Mouse (Mus musculus) lung, adult 2 months (tissue): Measurements from ENCODE around the gene Senp8. TPM values are rescaled to one million over a fixed set of nuclear protein-coding genes. Genes with fewer than 3 reads are reported as not detected.

Source experiments
- DNase-seq: peaks from one replicate; pipeline ENCODE4 v3.0.0; 2022
- H3K4me1 ChIP-seq: fragments of 200-500 bp; 2 replicates; pipeline ENCODE4 v1.6.1; 2011; ENCODE audit warnings: low read length; ENCODE audit not compliant: control insufficient read depth, insufficient read depth
- H3K4me3 ChIP-seq: fragments of 200-500 bp; replicated peaks from 2 replicates; pipeline ENCODE3; 2011; ENCODE audit warnings: low read depth, mild to moderate bottlenecking, control low read depth, low read length; ENCODE audit errors: extremely low read depth
- CTCF ChIP-seq: fragments of 200-500 bp; IDR thresholded peaks from 2 replicates; pipeline ENCODE4 v1.5.1; 2011; ENCODE audit warnings: mild to moderate bottlenecking, low read length, control low read depth; ENCODE audit not compliant: insufficient read depth
- POLR2A ChIP-seq: fragments of 200-500 bp; IDR thresholded peaks from 2 replicates; pipeline ENCODE4 v1.6.1; 2011; ENCODE audit warnings: low read depth, mild to moderate bottlenecking, control low read depth, low read length, borderline replicate concordance; ENCODE audit errors: extremely low read depth
- WGBS: fragments of 180-500 bp; shearing (Covaris S2); methylation state at CpG from one replicate; pipeline ENCODE4 v1.1.7; 2018; 5-methylcytosine and 5-hydroxymethylcytosine counted together
- polyA plus RNA-seq: library from polyadenylated mRNA; depleted of rRNA; stranded (reverse); fragments of >200 nt; gene quantifications from 2 replicates; pipeline ENCODE4 v1.2.3, GENCODE M21; 2012; rRNA removed

Senp8 gene
- polyA plus RNA-seq, 1 experiment = 1.2 TPM

DNA sequence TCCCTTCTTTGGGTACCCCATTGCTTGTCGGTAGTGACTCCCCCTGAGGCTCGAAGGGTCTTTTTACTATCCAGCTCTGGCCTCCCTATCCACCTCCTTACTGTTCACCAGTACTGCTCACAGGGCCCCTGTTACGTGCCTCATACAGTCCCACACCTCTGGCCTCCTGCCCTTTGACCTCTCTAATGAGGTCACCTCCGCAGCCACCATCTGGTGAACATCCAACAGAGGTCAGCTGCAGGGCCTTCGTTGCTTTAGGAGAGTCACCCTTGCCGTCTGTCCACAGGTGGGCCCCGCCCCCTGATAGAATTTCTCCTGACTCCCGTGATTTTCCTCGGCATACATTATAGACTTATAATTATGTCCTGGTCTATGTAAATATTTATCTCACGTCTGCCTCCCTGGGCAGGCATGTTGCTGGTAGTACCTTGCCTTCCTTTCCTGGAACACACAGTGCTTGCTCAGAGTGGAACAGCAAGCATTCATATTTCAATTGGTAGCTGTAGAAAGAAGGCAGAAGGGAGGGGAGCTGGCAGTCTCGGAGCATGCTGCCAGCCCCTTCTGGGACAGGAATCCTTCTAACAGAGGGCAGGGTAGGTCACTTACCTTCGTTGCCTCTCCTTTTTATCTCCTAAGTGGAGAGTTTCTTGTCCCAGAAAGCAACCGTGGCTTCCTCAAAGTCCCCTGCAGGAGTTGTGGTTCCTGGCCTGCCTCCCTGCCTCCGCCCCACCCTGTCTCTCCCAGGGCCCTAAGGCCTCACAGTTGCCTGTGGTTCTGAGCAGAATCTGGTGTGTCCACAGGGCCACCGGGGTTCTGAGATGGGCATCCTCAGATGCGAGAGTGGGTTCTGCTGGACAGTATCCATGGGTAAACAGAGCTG lies 55.7 kb downstream of the Senp8 start:
- peak; percentile 62 for DNase-seq
- Histone ChIP-seq H3K4me1 (peaks cover 13% of the 10 kb centered on the region), H3K4me3 (no peak overlapping the region)
- no peak for TF ChIP-seq CTCF
- peak; percentile 41; the same call in 1 of the 2 replicates for TF ChIP-seq POLR2A
- WGBS = 43% methylated on average over 16 of the region's 16 CpGs

GRCm38 (mm10) chr9:59692145-59692544 lies 58.4 kb downstream of the Senp8 start:
- WGBS = 31% methylated on average over 9 of the region's 9 CpGs
- TF ChIP-seq CTCF (no peak), POLR2A (peak; percentile 43; the same call in 1 of the 2 replicates)
- Histone ChIP-seq H3K4me1 (peaks cover 13% of the 10 kb centered on the region), H3K4me3 (peak overlapping the region; percentile 27)
- peak; percentile 63 for DNase-seq

- Histone ChIP-seq H3K4me1 (peaks cover 13% of the 10 kb centered on the region), H3K4me3 (peak overlapping the region; percentile 27)
- DNase-seq = peak; percentile 91
- 7% methylated on average over 23 of the region's 23 CpGs for WGBS
- TF ChIP-seq POLR2A = no peak; the same call in 1 of the 2 replicates
- no peak for TF ChIP-seq CTCF
These were observed 58.8 kb downstream of the Senp8 start for GRCm38 (mm10) chr9:59691635-59692094.

DNA sequence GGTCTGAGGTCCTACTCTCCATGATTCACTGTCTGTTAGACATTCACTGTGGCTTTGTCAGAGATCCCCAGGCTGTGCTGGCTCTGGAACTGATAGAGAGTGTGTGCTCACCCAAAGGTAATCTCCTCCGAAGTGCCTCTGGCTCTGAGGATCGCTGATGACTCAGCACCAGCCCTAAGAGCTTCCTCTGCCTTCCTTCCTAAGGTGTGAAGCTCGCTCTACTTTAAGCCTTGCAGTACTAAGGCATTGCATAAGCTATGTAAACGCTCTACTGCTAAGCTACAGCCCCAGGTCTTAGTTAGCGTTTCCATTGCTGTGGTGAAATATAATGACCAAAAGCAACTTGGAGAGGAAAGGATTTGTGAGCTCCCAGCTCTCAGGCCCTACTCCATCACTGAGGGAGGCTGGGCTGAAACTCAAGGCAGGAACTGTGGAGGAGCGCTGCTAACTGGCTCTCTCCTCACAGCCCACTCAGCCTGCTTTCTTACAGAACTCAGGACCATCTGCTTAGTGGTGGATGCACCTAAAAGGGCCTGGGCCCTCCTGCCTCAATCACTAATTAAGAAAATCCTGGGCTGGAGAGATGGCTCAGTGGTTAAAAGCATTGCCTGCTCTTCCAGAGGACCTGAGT lies 63.0 kb downstream of the Senp8 start:
- 32% methylated on average over 6 of the region's 6 CpGs for WGBS
- Histone ChIP-seq H3K4me3 (no peak overlapping the region), H3K4me1 (peaks cover 2% of the 10 kb centered on the region; the same call in 1 of the 2 replicates)
- no peak; the same call in 1 of the 2 replicates for TF ChIP-seq POLR2A
- TF ChIP-seq CTCF = no peak
- peak; percentile 52 for DNase-seq

Other genes starting within 250 kb of the Senp8 start
- gene Hexa, start 211.2 kb downstream of the Senp8 start, polyA plus RNA-seq = 90.7 and 106 TPM in 2 replicates
- gene Tmem202, start 210.9 kb downstream of the Senp8 start, polyA plus RNA-seq = 0.36 and 0.64 TPM in 2 replicates
- 0.07 and 0.15 TPM in 2 replicates for gene Celf6, start 172.8 kb downstream of the Senp8 start, polyA plus RNA-seq
- gene Parp6, start 133.4 kb downstream of the Senp8 start, polyA plus RNA-seq = 23.5 and 43.6 TPM in 2 replicates
- 559 and 708 TPM in 2 replicates for gene Pkm, start 94.3 kb downstream of the Senp8 start, polyA plus RNA-seq
- 113 and 115 TPM in 2 replicates for gene Gramd2, start 70.6 kb downstream of the Senp8 start, polyA plus RNA-seq
- gene Myo9a, start 186 bp upstream of the Senp8 start, polyA plus RNA-seq = 2.6 and 5.2 TPM in 2 replicates
- gene Nr2e3, start 209.9 kb upstream of the Senp8 start, polyA plus RNA-seq = not detected in 2 replicates